Comparison of ENCODE assay signal across 8 mouse cellular contexts in the genomic region with DNA sequence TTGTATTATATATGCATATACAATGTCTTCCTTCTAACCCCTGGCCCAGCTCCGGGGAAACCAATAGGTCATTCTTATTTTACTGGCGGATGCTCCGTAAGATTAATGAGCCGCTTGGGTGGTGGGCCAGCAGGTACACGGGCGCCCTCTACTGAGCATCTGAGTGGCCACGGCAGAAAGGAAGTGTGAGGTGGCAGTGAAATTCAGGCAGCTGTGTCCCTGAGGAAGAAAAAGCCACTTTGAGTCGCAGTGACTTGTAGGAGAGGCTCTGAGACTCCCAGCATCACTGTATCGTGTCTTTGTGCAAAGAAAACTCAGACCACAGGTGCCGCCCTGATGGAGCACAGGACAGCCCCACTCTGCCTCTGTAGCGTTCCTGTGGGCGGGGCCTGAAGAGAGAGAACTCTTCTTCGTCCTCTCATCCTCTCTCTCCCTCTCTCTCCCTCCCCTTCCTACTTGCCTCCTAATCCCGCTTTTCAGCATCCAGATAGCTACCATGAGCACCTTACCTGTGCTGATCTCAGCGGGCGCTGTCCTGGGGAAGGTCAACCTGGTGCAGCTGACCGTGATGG. TPM values are rescaled to one million over a fixed set of nuclear protein-coding genes. Genes with fewer than 3 reads are reported as not detected.
DNase-seq lines count a peak whose midpoint lies in the region; ATAC-seq and TF ChIP-seq lines count a peak whose summit lies in the region.

No protein-coding gene starts in this region.

- no peak for ATAC-seq in forebrain, embryonic 15.5 days (replicated peaks)
- peak; percentile 41; the same call in 1 of the 2 replicates for ATAC-seq in lung, postnatal 0 days

- DNase-seq in ES-E14 (ENCODE audit: low read depth, low spot score), result peak; percentile 62
- DNase-seq in cerebellum, adult 18-20 months, result peak; percentile 78 to 82
- peak; percentile 83 for DNase-seq in heart, postnatal 4 days
- DNase-seq in layer of hippocampus, adult 8-10 months (ENCODE audit: low spot score in 2 of 2), result peak; percentile 28 to 63
- peak; percentile 76 for DNase-seq in lung, postnatal 0 days (ENCODE audit: low spot score)
- DNase-seq in ovary, postnatal 14 days (ENCODE audit: low spot score), result peak; percentile 61
- peak; percentile 76 for DNase-seq in thymus, postnatal 14 days

- TF ChIP-seq CTCF in lung, postnatal 0 days (IDR thresholded peaks at IDR 0.05), result peak; percentile 86

- no peak overlapping the region for H3K27ac ChIP-seq in ES-E14 (ENCODE audit: insufficient read depth, low read depth, low read length, poor library complexity, severe bottlenecking)
- H3K27ac ChIP-seq in forebrain, embryonic 15.5 days (replicated peaks), result no peak overlapping the region
- no peak overlapping the region for H3K27ac ChIP-seq in lung, postnatal 0 days (ENCODE audit: low read length)

- H3K27me3 ChIP-seq in forebrain, embryonic 15.5 days, result no peaks in the 10 kb centered on the region
- H3K27me3 ChIP-seq in lung, postnatal 0 days (replicated peaks; ENCODE audit: insufficient read depth, low read length), result no peaks in the 10 kb centered on the region

- no peak overlapping the region for H3K9ac ChIP-seq in ES-E14 (ENCODE audit: insufficient read depth, low read depth, low read length, poor library complexity, severe bottlenecking)
- peak overlapping the region; percentile 36 for H3K9ac ChIP-seq in forebrain, embryonic 15.5 days (replicated peaks)
- H3K9ac ChIP-seq in lung, postnatal 0 days (replicated peaks; ENCODE audit: low read depth), result no peak overlapping the region

- TF ChIP-seq EP300 in lung, postnatal 0 days (IDR thresholded peaks at IDR 0.05), result no peak

- WGBS in forebrain, embryonic 15.5 days, result 2% methylated on average over 17 of the region's 17 CpGs
- WGBS in lung, postnatal 0 days, result 4% methylated on average over 17 of the region's 17 CpGs

- no peaks in the 10 kb centered on the region for H3K36me3 ChIP-seq in ES-E14 (ENCODE audit: control insufficient read depth, insufficient read depth, low read length, poor library complexity, severe bottlenecking)
- no peaks in the 10 kb centered on the region for H3K36me3 ChIP-seq in forebrain, embryonic 15.5 days
- H3K36me3 ChIP-seq in lung, postnatal 0 days (ENCODE audit: insufficient read depth, low read length), result no peaks in the 10 kb centered on the region

- peak overlapping the region; percentile 60 for H3K4me2 ChIP-seq in forebrain, embryonic 15.5 days (replicated peaks)
- peak overlapping the region; percentile 41 for H3K4me2 ChIP-seq in lung, postnatal 0 days (replicated peaks; ENCODE audit: low read depth, low read length)

- H3K9me3 ChIP-seq in ES-E14 (ENCODE audit: control insufficient read depth, insufficient read depth, low read depth, low read length), result no peaks in the 10 kb centered on the region
- no peaks in the 10 kb centered on the region for H3K9me3 ChIP-seq in forebrain, embryonic 15.5 days
- H3K9me3 ChIP-seq in lung, postnatal 0 days (ENCODE audit: low read length), result no peaks in the 10 kb centered on the region

- peak overlapping the region; percentile 46 to 53 for H3K4me3 ChIP-seq in ES-E14 (ENCODE audit: insufficient read depth in 1 of 2, low read depth in 1 of 2, low read length in 2 of 2, poor library complexity in 1 of 2, severe bottlenecking in 1 of 2)
- peak overlapping the region; percentile 29 for H3K4me3 ChIP-seq in forebrain, embryonic 15.5 days
- H3K4me3 ChIP-seq in lung, postnatal 0 days (ENCODE audit: low read depth, low read length), result no peak overlapping the region

- in situ Hi-C loops in ES-E14 (cut with MboI; ENCODE audit: low sequenced_read_pairs in 2 of 2, unreplicated experiment in 2 of 2), result no loop called here

- H3K4me1 ChIP-seq in ES-E14 (ENCODE audit: control insufficient read depth in 2 of 2, insufficient read depth in 2 of 2, low read length in 2 of 2, poor library complexity in 1 of 2), result peaks cover 3 to 13% of the 10 kb centered on the region in 2 experiments; a peak in 3 of 4 replicates
- peaks cover 7% of the 10 kb centered on the region; the same call in 1 of the 2 replicates for H3K4me1 ChIP-seq in forebrain, embryonic 15.5 days
- H3K4me1 ChIP-seq in lung, postnatal 0 days (ENCODE audit: insufficient read depth, low read depth, low read length), result no peaks in the 10 kb centered on the region

TF ChIP-seq in ES-E14, 5 proteins besides CTCF, POLR2A, EP300 and RAD21:
- no peak for TF ChIP-seq CHD2 (IDR thresholded peaks at IDR 0.05; ENCODE audit: low read depth, low read length)
- TF ChIP-seq HCFC1 (IDR thresholded peaks at IDR 0.05; ENCODE audit: borderline replicate concordance, insufficient read depth, low read length), result no peak
- TF ChIP-seq MAFK (IDR thresholded peaks at IDR 0.05; ENCODE audit: insufficient read depth, low read depth, low read length), result no peak
- no peak for TF ChIP-seq ZC3H11A (IDR thresholded peaks at IDR 0.05; ENCODE audit: borderline replicate concordance, low read depth, low read length)
- TF ChIP-seq ZNF384 (IDR thresholded peaks at IDR 0.05; ENCODE audit: low read depth, low read length), result no peak

RNA-seq across cellular contexts. Expression of a gene that starts 15.2 kb away (rescaled TPM):
- 12.4 and 21.0 TPM in 2 replicates for total RNA-seq in ES-E14 (2012; rRNA removed)
- 0.41 and 0.47 TPM in 2 replicates for polyA plus RNA-seq in forebrain, embryonic 15.5 days (2015; fragmentation: Nextera tagmentation; extraction: Ambion mirVana)
- total RNA-seq in heart, postnatal 4 days (2021), result 1 to 10 TPM; 4.7 to 5.4 TPM
- total RNA-seq in layer of hippocampus, adult 8-10 months (2022), result not detected
- polyA plus RNA-seq in lung, postnatal 0 days (2015; fragmentation: Nextera tagmentation; extraction: Ambion mirVana), result 1.5 and 2.8 TPM in 2 replicates

RNA-seq across cellular contexts. Expression of a gene that starts 26.4 kb away (rescaled TPM):
- total RNA-seq in ES-E14 (2012; rRNA removed), result 56.1 and 91.6 TPM in 2 replicates
- 111 and 112 TPM in 2 replicates for polyA plus RNA-seq in forebrain, embryonic 15.5 days (2015; fragmentation: Nextera tagmentation; extraction: Ambion mirVana)
- total RNA-seq in heart, postnatal 4 days (2021), result 10 to 100 TPM; 26.6 to 27.9 TPM
- total RNA-seq in layer of hippocampus, adult 8-10 months (2022), result 10 to 100 TPM; 44.4 to 47.8 (median 46.7) TPM
- polyA plus RNA-seq in lung, postnatal 0 days (2015; fragmentation: Nextera tagmentation; extraction: Ambion mirVana), result 32.5 and 33.1 TPM in 2 replicates

RNA-seq across cellular contexts. Expression of a gene that starts 35.3 kb away (rescaled TPM):
- 118 and 183 TPM in 2 replicates for total RNA-seq in ES-E14 (2012; rRNA removed)
- polyA plus RNA-seq in forebrain, embryonic 15.5 days (2015; fragmentation: Nextera tagmentation; extraction: Ambion mirVana), result 193 and 194 TPM in 2 replicates
- 10 to 100 TPM; 73.2 to 74.5 TPM for total RNA-seq in heart, postnatal 4 days (2021)
- 100 to 1,000 TPM; 113 to 123 (median 116) TPM for total RNA-seq in layer of hippocampus, adult 8-10 months (2022)
- 271 and 296 TPM in 2 replicates for polyA plus RNA-seq in lung, postnatal 0 days (2015; fragmentation: Nextera tagmentation; extraction: Ambion mirVana)

RNA-seq across cellular contexts. Expression of a gene that starts 43.9 kb away (rescaled TPM):
- 93.9 and 130 TPM in 2 replicates for total RNA-seq in ES-E14 (2012; rRNA removed)
- polyA plus RNA-seq in forebrain, embryonic 15.5 days (2015; fragmentation: Nextera tagmentation; extraction: Ambion mirVana), result 555 and 574 TPM in 2 replicates
- total RNA-seq in heart, postnatal 4 days (2021), result 100 to 1,000 TPM; 105 to 117 TPM
- 100 to 1,000 TPM; 246 to 317 (median 274) TPM for total RNA-seq in layer of hippocampus, adult 8-10 months (2022)
- polyA plus RNA-seq in lung, postnatal 0 days (2015; fragmentation: Nextera tagmentation; extraction: Ambion mirVana), result 542 and 611 TPM in 2 replicates

RNA-seq across cellular contexts. Expression of a gene that starts 51.2 kb away (rescaled TPM):
- total RNA-seq in ES-E14 (2012; rRNA removed), result 68.3 and 76.6 TPM in 2 replicates
- polyA plus RNA-seq in forebrain, embryonic 15.5 days (2015; fragmentation: Nextera tagmentation; extraction: Ambion mirVana), result 75.1 and 77.3 TPM in 2 replicates
- 10 to 100 TPM; 40.2 to 41.9 TPM for total RNA-seq in heart, postnatal 4 days (2021)
- total RNA-seq in layer of hippocampus, adult 8-10 months (2022), result 10 to 100 TPM; 45.5 to 65.0 (median 51.9) TPM
- polyA plus RNA-seq in lung, postnatal 0 days (2015; fragmentation: Nextera tagmentation; extraction: Ambion mirVana), result 118 and 132 TPM in 2 replicates
